ENCODE assay signal across 8 mouse cellular contexts in the genomic region with DNA sequence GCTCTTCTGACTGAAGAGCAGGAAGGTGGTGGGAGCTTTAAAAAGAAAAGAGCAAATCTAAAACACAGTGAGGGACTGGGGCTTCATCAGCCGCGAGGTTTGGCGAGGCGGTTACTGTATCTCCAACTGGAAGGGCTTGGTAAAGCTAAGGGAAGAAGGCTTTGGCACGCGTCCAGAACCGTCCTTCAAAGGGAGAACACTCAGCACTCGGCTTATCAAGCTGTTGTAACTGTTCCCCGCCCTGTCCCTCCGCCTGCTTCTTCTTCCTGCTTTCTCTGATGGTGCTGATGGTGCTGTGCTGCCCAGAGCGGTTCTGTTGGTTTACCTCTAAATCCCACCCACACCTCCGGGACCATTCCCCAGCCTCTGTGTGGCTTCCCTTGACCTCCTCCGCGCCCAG.
A peak's percentile ranks its signal among the peaks of the same experiment; 100 is the strongest.
DNase-seq lines count a peak whose midpoint lies in the region; ATAC-seq and TF ChIP-seq lines count a peak whose summit lies in the region.

No protein-coding gene starts in this region.

- no peaks in the 10 kb centered on the region for H3K9me3 ChIP-seq in hindbrain, postnatal 0 days (ENCODE audit: low read length)
- no peaks in the 10 kb centered on the region for H3K9me3 ChIP-seq in hindbrain, embryonic 14.5 days (ENCODE audit: control insufficient read depth, low read length)
- no peaks in the 10 kb centered on the region for H3K9me3 ChIP-seq in forebrain, embryonic 16.5 days (ENCODE audit: control insufficient read depth, low read length)
- no peaks in the 10 kb centered on the region for H3K9me3 ChIP-seq in kidney, embryonic 15.5 days (replicated peaks)
- no peaks in the 10 kb centered on the region for H3K9me3 ChIP-seq in liver, postnatal 0 days (ENCODE audit: low read length)

- H3K9ac ChIP-seq in hindbrain, postnatal 0 days (replicated peaks; ENCODE audit: low read length): no peak overlapping the region
- H3K9ac ChIP-seq in hindbrain, embryonic 14.5 days: no peak overlapping the region
- H3K9ac ChIP-seq in forebrain, embryonic 16.5 days (replicated peaks; ENCODE audit: low read depth, low read length): no peak overlapping the region
- no peak overlapping the region for H3K9ac ChIP-seq in kidney, embryonic 15.5 days
- 0 out of 2 replicates have a peak overlapping the region, but pooled peaks have one; percentile 1 for H3K9ac ChIP-seq in liver, postnatal 0 days (replicated peaks)

- no peak overlapping the region for H3K27ac ChIP-seq in hindbrain, postnatal 0 days
- no peak overlapping the region for H3K27ac ChIP-seq in hindbrain, embryonic 14.5 days
- H3K27ac ChIP-seq in forebrain, embryonic 16.5 days (ENCODE audit: low read length): no peak overlapping the region
- no peak overlapping the region for H3K27ac ChIP-seq in kidney, embryonic 15.5 days
- H3K27ac ChIP-seq in liver, postnatal 0 days (ENCODE audit: low read depth): no peak overlapping the region

- H3K4me3 ChIP-seq in hindbrain, postnatal 0 days (ENCODE audit: low read length): no peak overlapping the region
- H3K4me3 ChIP-seq in hindbrain, embryonic 14.5 days (replicated peaks; ENCODE audit: low read length): no peak overlapping the region
- H3K4me3 ChIP-seq in forebrain, embryonic 16.5 days (replicated peaks; ENCODE audit: low read length): no peak overlapping the region
- H3K4me3 ChIP-seq in kidney, embryonic 15.5 days (replicated peaks): no peak overlapping the region
- H3K4me3 ChIP-seq in liver, postnatal 0 days (ENCODE audit: low read depth, low read length): no peak overlapping the region

- no peak for TF ChIP-seq EP300 in liver, postnatal 0 days (IDR thresholded peaks at IDR 0.05; ENCODE audit: low read depth)

- no peaks in the 10 kb centered on the region for H3K27me3 ChIP-seq in hindbrain, postnatal 0 days (ENCODE audit: insufficient read depth, low read length)
- H3K27me3 ChIP-seq in hindbrain, embryonic 14.5 days (ENCODE audit: control insufficient read depth, insufficient read depth, low read length): no peaks in the 10 kb centered on the region
- H3K27me3 ChIP-seq in forebrain, embryonic 16.5 days (replicated peaks; ENCODE audit: control insufficient read depth, insufficient read depth, low read length): no peaks in the 10 kb centered on the region
- no peaks in the 10 kb centered on the region for H3K27me3 ChIP-seq in kidney, embryonic 15.5 days
- H3K27me3 ChIP-seq in liver, postnatal 0 days (ENCODE audit: insufficient read depth, low read length): no peaks in the 10 kb centered on the region

- ATAC-seq in hindbrain, postnatal 0 days: no peak
- ATAC-seq in hindbrain, embryonic 14.5 days (ENCODE audit: low FRiP score): no peak
- ATAC-seq in forebrain, embryonic 16.5 days: peak; percentile 74
- peak; percentile 54; the same call in 1 of the 2 replicates for ATAC-seq in kidney, embryonic 15.5 days (replicated peaks; ENCODE audit: low FRiP score)
- peak; percentile 55 for ATAC-seq in liver, postnatal 0 days

- 72% methylated on average over 14 of the region's 14 CpGs for WGBS in hindbrain, postnatal 0 days
- 85% methylated on average over 14 of the region's 14 CpGs for WGBS in hindbrain, embryonic 14.5 days
- WGBS in forebrain, embryonic 16.5 days: 72% methylated on average over 14 of the region's 14 CpGs
- 80% methylated on average over 14 of the region's 14 CpGs for WGBS in kidney, embryonic 15.5 days
- 38% methylated on average over 14 of the region's 14 CpGs for WGBS in liver, postnatal 0 days (ENCODE audit: insufficient replicate concordance)

- no peaks in the 10 kb centered on the region for H3K4me1 ChIP-seq in hindbrain, postnatal 0 days (ENCODE audit: insufficient read depth, low read length)
- H3K4me1 ChIP-seq in hindbrain, embryonic 14.5 days (replicated peaks; ENCODE audit: control insufficient read depth, insufficient read depth, low read length): no peaks in the 10 kb centered on the region
- peaks cover 5% of the 10 kb centered on the region for H3K4me1 ChIP-seq in forebrain, embryonic 16.5 days (replicated peaks; ENCODE audit: control insufficient read depth, insufficient read depth, low read length)
- peaks cover 4% of the 10 kb centered on the region; the same call in 1 of the 2 replicates for H3K4me1 ChIP-seq in kidney, embryonic 15.5 days
- peaks cover 4% of the 10 kb centered on the region for H3K4me1 ChIP-seq in liver, postnatal 0 days (ENCODE audit: insufficient read depth)

- H3K36me3 ChIP-seq in hindbrain, postnatal 0 days (ENCODE audit: insufficient read depth, low read length): no peaks in the 10 kb centered on the region; the same call in 1 of the 2 replicates
- H3K36me3 ChIP-seq in hindbrain, embryonic 14.5 days (replicated peaks; ENCODE audit: control insufficient read depth, insufficient read depth): peaks cover 38% of the 10 kb centered on the region
- peaks cover 7% of the 10 kb centered on the region; the same call in 1 of the 2 replicates for H3K36me3 ChIP-seq in forebrain, embryonic 16.5 days (ENCODE audit: control insufficient read depth, insufficient read depth)
- H3K36me3 ChIP-seq in kidney, embryonic 15.5 days: peaks cover 60% of the 10 kb centered on the region
- peaks cover 35% of the 10 kb centered on the region for H3K36me3 ChIP-seq in liver, postnatal 0 days (replicated peaks; ENCODE audit: insufficient read depth, low read length)

- peak; percentile 23 for DNase-seq in hindbrain, postnatal 0 days (ENCODE audit: low spot score)
- no peak for DNase-seq in hindbrain, embryonic 14.5 days (ENCODE audit: low spot score)
- DNase-seq in MN1 (ENCODE audit: low spot score): peak; percentile 20
- peak; percentile 80 for DNase-seq in liver, postnatal 0 days
- peak; percentile 67 to 81 for DNase-seq in spleen, postnatal 4 days (ENCODE audit: low spot score in 2 of 2)
- no peak for DNase-seq in cerebellum, postnatal 4 days (ENCODE audit: low spot score in 2 of 2)

- no peak overlapping the region for H3K4me2 ChIP-seq in hindbrain, postnatal 0 days (ENCODE audit: low read depth, low read length)
- H3K4me2 ChIP-seq in hindbrain, embryonic 14.5 days (replicated peaks): no peak overlapping the region
- no peak overlapping the region for H3K4me2 ChIP-seq in forebrain, embryonic 16.5 days (ENCODE audit: low read length)
- no peak overlapping the region for H3K4me2 ChIP-seq in kidney, embryonic 15.5 days
- H3K4me2 ChIP-seq in liver, postnatal 0 days (ENCODE audit: low read depth, low read length): peak overlapping the region; percentile 48

- no peak for TF ChIP-seq CTCF in hindbrain, postnatal 0 days (IDR thresholded peaks at IDR 0.05; ENCODE audit: low read depth)
- TF ChIP-seq CTCF in liver, postnatal 0 days (IDR thresholded peaks at IDR 0.05; ENCODE audit: low read depth): no peak

Comparison
In these comparisons a context has a peak if more than half of its experiments do, and no peak if none do; other contexts are left out.
1. DNase-seq: peak in hindbrain, postnatal 0 days (single experiment), MN1 (single experiment), liver, postnatal 0 days (single experiment) and spleen, postnatal 4 days (2 of 2); none in hindbrain, embryonic 14.5 days (single experiment) and cerebellum, postnatal 4 days (0 of 2).
2. ATAC-seq: peak in forebrain, embryonic 16.5 days (single experiment), kidney, embryonic 15.5 days (single experiment) and liver, postnatal 0 days (single experiment); none in hindbrain, postnatal 0 days (single experiment) and hindbrain, embryonic 14.5 days (single experiment).